Mouse (Mus musculus): Measurements from ENCODE around the gene Galntl6. TPM values are rescaled to one million over a fixed set of nuclear protein-coding genes. Genes with fewer than 3 reads are reported as not detected.

Galntl6 gene
- polyA plus RNA-seq, 1 experiment, result not detected

DNA sequence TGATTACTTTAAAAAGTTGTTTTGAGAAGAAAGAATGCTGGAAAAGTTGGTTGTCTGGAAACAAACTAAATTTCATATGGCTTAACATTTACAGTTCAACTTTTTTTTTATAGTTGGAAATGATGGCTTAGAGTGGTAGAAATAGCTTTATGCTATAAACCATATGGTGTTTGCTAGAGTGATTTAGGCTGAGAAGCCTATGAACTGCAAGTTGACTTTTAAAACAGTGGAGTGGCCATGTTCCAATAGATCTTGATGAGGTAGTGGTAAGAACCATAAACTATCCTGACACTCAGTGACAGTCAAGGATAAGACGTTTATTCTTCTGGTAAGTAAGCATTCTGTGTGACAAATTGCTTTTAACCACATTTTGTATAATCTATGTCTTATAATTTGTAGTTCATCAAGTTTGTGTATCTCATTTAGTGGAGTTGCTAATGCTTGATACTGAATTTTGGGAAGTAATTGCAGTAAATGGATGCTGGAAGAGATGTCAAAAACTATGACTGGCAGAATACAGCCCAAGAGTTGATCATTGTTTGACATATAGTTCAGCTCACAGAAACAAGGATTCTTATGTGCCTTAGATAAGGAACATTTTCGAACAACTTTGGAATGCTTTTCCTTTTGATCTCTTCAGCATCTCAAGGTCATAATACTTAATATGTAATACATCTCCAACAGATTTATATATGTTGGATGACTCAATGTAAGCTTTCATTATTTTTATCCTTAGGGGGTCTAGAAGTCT is 888.8 kb downstream of the Galntl6 start:
- H3K4me1 ChIP-seq (ENCODE audit: control insufficient read depth, insufficient read depth, insufficient read length, low read length), result no peaks in the 10 kb centered on the region
- no peak overlapping the region for H3K4me3 ChIP-seq (ENCODE audit: insufficient read depth, low read depth, low read length)
- no peak overlapping the region for H3K27ac ChIP-seq (replicated peaks; ENCODE audit: low read depth, low read length)

DNA sequence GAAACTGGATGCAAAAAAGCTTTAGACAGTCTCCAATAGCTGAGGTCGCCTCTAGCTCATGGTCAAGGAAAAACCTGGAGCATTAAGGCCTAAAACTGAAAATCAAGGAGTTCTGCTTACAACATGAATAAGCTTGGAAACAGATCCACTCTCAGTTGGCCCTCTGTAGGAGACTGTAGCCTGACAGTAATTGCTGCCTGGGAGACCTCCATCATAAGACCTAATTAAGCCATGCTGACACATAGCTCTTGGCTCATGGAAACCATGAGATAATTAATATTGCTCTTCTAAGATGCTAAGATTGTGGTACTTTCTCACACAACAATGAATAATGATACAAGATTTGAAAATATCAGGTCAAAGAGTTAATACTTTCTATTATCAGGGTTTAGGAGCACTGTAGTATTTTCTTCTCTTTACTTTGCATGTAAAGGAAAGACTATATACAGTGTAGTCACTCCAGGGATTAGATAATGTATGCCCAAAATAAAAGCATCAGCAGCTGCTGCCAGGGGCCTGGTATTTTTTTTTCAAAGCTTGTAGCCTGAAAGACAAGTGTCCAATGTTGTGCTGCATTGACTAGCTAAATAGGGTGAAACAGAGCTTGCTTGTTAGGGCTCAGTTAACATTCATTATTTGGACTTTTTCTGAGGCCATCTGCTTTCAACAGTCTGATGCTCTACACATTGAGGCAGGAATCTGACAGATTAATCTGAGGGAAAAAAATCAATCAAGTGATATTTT is 922.8 kb downstream of the Galntl6 start:
- no peak overlapping the region for H3K4me3 ChIP-seq (ENCODE audit: insufficient read depth, low read depth, low read length)
- H3K27ac ChIP-seq (replicated peaks; ENCODE audit: low read depth, low read length), result no peak overlapping the region
- H3K4me1 ChIP-seq (ENCODE audit: control insufficient read depth, insufficient read depth, insufficient read length, low read length), result no peaks in the 10 kb centered on the region

DNA sequence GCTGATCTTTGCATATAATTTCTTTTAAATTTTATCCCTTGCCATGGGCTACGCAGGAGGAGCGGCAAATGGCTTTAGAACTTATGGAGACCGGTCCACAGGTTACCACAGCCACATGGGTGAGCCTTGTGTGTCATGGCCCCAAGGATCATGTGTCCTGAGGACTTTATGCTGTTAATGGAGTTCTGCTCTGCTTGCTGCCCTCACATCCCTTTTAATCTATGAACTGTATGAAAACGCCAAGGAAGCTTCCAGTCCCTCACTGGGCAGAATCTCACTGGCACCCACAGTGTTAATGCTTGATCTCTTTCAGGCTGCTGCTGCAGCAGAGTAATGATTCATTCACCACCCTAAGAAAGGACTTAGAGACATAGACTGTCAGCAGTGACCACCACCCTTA is 935.1 kb downstream of the Galntl6 start:
- H3K4me1 ChIP-seq (ENCODE audit: control insufficient read depth, insufficient read depth, insufficient read length, low read length), result no peaks in the 10 kb centered on the region
- H3K27ac ChIP-seq (replicated peaks; ENCODE audit: low read depth, low read length), result no peak overlapping the region
- H3K4me3 ChIP-seq (ENCODE audit: insufficient read depth, low read depth, low read length), result no peak overlapping the region

DNA sequence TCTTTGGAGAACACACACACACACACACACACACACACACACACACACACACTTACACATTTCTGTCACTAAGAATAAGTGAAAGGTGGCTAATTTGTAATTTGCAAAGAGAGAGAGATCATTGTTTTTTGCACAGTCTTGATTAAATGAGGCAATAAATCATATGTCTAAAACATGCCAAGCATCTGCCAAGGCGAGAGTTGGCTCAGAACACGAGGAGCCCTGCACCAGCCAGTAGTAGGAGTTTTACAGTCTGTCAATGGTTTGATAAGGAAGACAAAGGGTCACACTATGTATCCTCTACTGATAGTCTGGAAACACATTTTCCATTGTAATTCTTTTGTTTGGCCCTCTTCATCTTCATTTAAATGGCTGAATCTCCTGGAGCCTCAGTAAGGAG is 938.3 kb downstream of the Galntl6 start:
- Histone ChIP-seq H3K4me3 (ENCODE audit: insufficient read depth, low read depth, low read length) (no peak overlapping the region), H3K27ac (replicated peaks; ENCODE audit: low read depth, low read length) (no peak overlapping the region)

DNA sequence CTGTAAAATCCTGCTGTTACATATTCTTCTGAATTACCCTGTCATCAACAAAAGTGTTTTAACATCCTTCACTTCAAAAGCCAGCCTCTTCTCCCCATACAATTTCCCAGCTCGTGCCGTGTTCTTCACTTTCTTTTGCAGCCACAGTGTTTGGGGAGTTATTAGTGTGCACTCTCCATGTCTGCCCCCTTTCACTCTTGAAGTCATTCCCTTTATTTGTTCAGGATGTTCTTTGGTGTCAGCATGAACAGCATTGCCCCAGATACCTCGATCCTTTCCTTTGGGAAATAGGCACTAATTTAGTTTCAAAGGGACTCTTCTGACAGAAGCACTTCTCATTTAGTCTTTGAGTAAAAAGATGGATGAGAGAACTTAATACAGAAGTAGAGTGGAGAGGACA is 939.6 kb downstream of the Galntl6 start:
- H3K4me3 ChIP-seq (ENCODE audit: insufficient read depth, low read depth, low read length), result no peak overlapping the region
- H3K4me1 ChIP-seq (ENCODE audit: control insufficient read depth, insufficient read depth, insufficient read length, low read length), result no peaks in the 10 kb centered on the region
- H3K27ac ChIP-seq (replicated peaks; ENCODE audit: low read depth, low read length), result no peak overlapping the region

More for the DNA sequence above, 938.3 kb downstream of the Galntl6 start:
- no peaks in the 10 kb centered on the region for H3K4me1 ChIP-seq (ENCODE audit: control insufficient read depth, insufficient read depth, insufficient read length, low read length)

DNA sequence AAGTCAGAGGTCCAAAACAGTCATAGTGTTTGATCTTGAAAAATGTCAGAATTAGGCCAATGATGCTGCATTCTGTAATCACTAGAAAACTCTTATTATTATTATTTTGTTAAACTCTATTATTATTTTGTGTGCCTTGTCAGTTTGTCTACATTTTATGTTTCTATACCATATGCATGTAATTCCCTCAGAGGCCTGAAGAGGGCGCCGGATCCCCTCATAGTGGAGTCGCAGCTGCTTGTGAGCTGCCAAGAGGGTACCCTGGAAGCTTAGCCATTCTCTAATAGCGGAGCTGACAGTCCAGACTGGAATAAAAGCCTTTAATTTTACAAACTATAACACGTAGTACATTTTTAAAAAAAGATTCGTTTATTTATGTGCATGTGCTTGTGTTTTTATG is 945.8 kb downstream of the Galntl6 start:
- H3K4me1 ChIP-seq (ENCODE audit: control insufficient read depth, insufficient read depth, insufficient read length, low read length), result no peaks in the 10 kb centered on the region

DNA sequence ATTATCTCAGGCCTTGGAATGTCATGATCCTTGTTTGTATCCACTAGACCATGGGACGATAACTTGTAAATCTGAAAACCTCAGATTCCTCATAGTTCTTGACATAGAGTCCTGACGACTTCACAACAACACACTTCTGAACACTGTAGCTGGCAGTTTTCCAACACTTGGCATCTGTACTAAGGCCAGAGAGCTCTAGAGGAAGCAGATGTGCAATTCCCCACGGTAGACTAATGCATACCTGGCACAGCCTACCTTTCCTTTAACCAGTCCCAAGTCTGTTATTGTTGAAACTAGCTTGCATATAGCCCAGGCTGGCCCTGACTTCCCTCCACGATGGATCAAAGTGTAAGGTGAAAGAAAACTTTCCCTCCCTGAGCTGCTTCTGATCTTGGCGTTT is 946.9 kb downstream of the Galntl6 start:
- no peaks in the 10 kb centered on the region for H3K4me1 ChIP-seq (ENCODE audit: control insufficient read depth, insufficient read depth, insufficient read length, low read length)

More for the DNA sequence above, 945.8 kb downstream of the Galntl6 start:
- Histone ChIP-seq H3K4me3 (ENCODE audit: insufficient read depth, low read depth, low read length) (no peak overlapping the region), H3K27ac (replicated peaks; ENCODE audit: low read depth, low read length) (no peak overlapping the region)

DNA sequence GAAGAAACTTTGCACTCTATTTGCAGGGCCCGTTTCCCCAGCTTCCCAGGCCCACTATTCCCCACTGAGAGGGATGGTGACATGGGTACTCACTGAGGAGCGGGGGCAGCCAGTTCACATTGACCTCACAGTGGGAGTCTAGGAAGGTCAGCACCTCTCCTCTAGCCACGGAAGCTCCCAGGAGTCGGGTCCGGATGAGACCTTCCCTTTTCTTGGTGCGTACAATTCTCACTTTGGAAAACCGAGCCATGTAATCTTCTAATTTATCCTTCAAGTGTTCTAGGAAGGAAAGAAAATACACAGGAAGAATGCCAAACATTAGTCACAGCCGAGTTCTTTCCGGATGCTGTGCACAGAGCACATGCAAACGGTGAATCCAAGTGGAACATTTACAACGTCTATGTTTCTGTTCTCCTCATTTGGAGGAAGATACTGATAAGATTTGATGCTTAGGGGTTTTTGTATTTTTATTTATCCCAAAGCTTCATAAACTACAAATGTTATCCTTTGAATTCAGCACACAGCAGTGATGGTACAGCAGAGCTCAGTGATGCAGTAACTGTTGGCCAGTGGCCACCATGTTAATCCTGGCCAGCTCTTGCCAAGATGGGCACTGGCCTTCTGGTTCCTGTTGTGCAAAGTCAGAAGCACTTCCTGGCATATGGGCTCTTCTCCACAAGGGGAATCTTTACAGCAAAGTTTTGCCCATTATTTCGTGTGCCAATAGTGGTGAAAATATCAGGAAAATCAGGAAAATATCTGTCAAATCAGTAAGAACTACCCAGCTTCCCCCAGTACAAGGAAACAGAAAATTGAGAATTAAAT is 949.9 kb downstream of the Galntl6 start:
- Histone ChIP-seq H3K4me1 (ENCODE audit: control insufficient read depth, insufficient read depth, insufficient read length, low read length) (no peaks in the 10 kb centered on the region), H3K27ac (replicated peaks; ENCODE audit: low read depth, low read length) (no peak overlapping the region), H3K4me3 (ENCODE audit: insufficient read depth, low read depth, low read length) (no peak overlapping the region)

More for the DNA sequence above, 946.9 kb downstream of the Galntl6 start:
- Histone ChIP-seq H3K27ac (replicated peaks; ENCODE audit: low read depth, low read length) (no peak overlapping the region), H3K4me3 (ENCODE audit: insufficient read depth, low read depth, low read length) (no peak overlapping the region)

DNA sequence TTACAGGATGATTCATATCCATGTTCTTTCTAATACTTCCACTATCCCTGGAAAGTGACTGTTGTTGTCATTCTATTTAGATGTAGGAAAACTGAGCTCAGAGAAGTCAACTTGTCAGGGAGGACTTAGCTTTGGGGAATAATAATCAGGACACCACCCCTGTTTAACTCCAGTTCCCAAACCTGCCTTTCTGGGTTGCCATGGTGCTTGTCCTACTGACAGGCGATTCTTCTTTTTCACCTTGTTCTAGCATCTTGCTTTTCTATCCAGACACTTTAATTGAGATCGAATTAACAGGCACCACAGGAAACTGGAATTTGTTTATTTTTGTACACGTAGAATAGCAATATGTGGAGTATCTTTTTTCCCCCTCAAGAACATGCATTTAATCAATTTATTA is 953.3 kb downstream of the Galntl6 start:
- no peak overlapping the region for H3K4me3 ChIP-seq (ENCODE audit: insufficient read depth, low read depth, low read length)
- H3K27ac ChIP-seq (replicated peaks; ENCODE audit: low read depth, low read length), result no peak overlapping the region
- H3K4me1 ChIP-seq (ENCODE audit: control insufficient read depth, insufficient read depth, insufficient read length, low read length), result no peaks in the 10 kb centered on the region

DNA sequence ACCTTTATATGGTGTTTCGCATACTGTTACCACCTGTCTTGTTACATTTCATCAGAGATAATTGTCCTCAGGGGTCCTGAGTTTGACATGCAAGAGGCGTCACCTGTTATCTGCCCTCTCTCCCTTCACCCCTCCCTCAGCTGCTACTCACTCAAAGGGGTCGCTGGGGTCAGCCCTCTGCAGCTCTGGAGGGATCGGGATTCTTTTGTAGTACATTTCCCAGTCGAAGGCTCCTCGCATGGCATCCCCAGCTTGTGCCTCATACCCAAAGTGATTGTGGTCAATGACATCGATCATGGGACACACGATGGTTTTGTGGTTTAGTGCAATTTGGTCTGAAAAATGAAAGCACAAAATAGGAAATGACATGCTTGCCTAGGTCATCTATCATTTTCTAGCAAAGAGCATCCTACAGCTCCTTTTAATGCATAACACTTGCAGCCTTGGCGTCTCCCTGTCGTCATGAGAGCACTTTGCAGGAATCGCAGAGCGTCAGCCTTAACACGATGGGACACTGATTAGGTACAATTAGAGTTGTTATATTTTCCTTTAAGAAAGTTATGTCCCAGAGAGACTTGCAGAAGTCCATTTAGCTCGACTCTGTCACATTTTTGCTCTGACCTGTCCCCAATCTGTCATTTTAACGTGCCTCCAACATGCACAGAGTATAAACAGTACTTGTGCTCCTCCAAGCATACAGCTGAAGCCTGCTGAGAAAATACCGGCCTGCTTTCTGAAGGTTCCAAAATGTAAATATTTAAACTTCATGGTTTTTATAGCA is 954.1 kb downstream of the Galntl6 start:
- H3K27ac ChIP-seq (replicated peaks; ENCODE audit: low read depth, low read length), result no peak overlapping the region
- H3K4me3 ChIP-seq (ENCODE audit: insufficient read depth, low read depth, low read length), result no peak overlapping the region
- no peaks in the 10 kb centered on the region for H3K4me1 ChIP-seq (ENCODE audit: control insufficient read depth, insufficient read depth, insufficient read length, low read length)

DNA sequence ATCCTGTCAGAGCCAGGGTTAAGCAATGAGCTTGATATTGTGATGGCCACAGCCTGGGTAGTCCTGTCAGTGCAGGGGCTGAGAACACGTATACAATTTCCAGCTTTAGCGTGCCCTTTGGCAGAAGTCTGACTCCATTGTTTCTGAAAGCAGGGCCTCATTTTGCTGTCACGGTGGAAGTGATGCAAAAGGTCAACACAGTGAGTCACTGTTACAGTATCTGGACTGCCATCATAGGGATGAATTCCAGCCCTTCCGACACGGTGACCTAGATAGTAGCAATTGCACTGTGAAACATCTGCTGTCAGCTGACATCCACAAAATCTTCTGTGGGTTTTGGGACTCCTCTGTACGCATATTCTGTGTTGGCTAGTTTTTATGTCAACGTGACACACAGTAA is 956.9 kb downstream of the Galntl6 start:
- Histone ChIP-seq H3K4me1 (ENCODE audit: control insufficient read depth, insufficient read depth, insufficient read length, low read length) (no peaks in the 10 kb centered on the region), H3K4me3 (ENCODE audit: insufficient read depth, low read depth, low read length) (no peak overlapping the region), H3K27ac (replicated peaks; ENCODE audit: low read depth, low read length) (no peak overlapping the region)

DNA sequence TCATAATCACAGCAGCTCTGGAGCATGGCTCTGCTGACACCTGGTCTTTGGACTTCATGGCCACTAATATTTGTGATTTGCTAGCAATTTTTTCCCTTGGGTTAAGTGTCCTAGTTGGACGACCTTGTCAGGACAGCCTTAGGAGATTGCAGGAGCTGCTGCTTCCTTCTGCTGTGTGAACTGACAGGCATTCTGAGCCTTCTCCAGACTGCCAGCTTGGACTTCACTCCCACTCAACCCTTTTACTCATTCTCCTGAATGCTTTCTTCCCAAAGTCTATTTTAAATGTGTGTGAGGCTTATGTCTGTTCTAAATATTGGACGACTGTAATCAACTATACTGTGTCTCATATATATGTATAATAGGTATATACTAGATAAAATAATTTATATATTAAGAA is 971.3 kb downstream of the Galntl6 start:
- Histone ChIP-seq H3K4me3 (ENCODE audit: insufficient read depth, low read depth, low read length) (no peak overlapping the region), H3K27ac (replicated peaks; ENCODE audit: low read depth, low read length) (no peak overlapping the region)

DNA sequence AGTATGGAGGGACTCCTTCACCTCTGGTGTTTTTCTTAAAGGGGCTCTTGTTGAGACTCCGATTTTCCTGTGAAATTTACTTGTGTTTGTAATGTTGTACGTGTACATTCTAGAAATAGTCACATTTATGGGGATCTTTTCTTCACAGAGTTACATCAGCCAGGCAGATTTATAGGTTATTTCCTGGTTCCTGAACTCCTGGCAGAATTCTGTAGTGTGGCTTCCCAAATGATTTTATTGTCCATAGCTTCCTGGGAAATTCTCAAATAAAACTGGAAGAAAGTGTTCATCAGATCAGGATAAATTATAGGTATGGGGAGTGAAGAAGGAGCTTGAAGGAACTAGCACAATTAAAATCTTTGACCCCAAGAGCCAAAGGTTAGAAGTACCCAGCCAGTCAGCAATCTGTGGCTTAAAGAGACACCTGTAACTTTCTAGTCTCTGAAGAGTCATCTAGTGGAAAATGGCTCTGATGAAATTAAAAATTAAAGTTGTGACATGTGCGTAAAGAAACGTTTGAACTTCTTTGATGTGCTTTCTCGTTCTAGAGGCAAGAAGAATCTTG is 972.5 kb downstream of the Galntl6 start:
- Histone ChIP-seq H3K27ac (replicated peaks; ENCODE audit: low read depth, low read length) (no peak overlapping the region), H3K4me1 (ENCODE audit: control insufficient read depth, insufficient read depth, insufficient read length, low read length) (no peaks in the 10 kb centered on the region), H3K4me3 (ENCODE audit: insufficient read depth, low read depth, low read length) (no peak overlapping the region)

More for the DNA sequence above, 971.3 kb downstream of the Galntl6 start:
- no peaks in the 10 kb centered on the region for H3K4me1 ChIP-seq (ENCODE audit: control insufficient read depth, insufficient read depth, insufficient read length, low read length)

DNA sequence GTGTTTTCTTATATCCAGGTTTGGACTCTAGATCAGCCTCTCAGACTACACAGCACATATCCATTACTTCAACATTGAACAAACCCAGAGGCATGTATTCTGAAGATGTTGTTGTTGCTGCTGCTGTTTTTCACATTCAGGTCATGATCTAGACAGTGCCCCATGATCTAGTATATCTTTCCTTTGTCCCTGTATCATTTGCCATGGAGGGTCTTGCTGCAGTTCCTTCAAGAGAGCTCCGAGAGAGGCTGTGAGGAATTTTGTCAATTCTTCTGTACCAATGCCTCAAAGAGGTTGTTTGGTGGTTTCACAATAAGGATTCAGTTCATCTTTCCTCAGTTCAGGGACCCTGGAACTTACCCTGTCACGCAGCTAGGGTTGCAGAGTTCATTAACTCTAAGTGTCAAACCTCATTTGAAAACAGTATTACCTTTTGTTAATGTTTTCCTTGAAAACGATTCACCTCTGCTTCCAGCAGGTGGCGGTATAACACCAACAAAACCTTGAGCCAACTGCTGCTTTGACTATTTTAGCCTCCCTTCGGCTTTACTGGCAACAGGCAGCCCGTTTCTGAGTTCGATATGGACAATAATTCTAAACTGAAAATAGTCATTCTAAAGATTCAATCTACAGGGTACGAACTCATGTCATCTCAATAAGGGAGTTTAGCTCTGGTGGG is 973.1 kb downstream of the Galntl6 start:
- Histone ChIP-seq H3K27ac (replicated peaks; ENCODE audit: low read depth, low read length) (no peak overlapping the region), H3K4me1 (ENCODE audit: control insufficient read depth, insufficient read depth, insufficient read length, low read length) (no peaks in the 10 kb centered on the region), H3K4me3 (ENCODE audit: insufficient read depth, low read depth, low read length) (no peak overlapping the region)

Measured in brown adipose tissue, adult 24 weeks (tissue).